Mouse (Mus musculus) midbrain, embryonic 15.5 days (tissue): ENCODE data around the gene Foxq1. TPM values are rescaled to one million over a fixed set of nuclear protein-coding genes. Genes with fewer than 3 reads are reported as not detected.

Source experiments
- ATAC-seq: fragments of 200-750 bp; cut with Nextera tagmentation; replicated peaks from 2 replicates; pipeline ENCODE4 v1.8.0; 2017; ENCODE audit warnings: moderate TSS enrichment
- H3K27ac ChIP-seq: fragments of 300-500 bp; sonication (generic); 2 replicates; pipeline ENCODE4 v1.5.1; 2015; ENCODE audit warnings: mild to moderate bottlenecking, inconsistent platforms
- H3K27me3 ChIP-seq: fragments of 300-500 bp; sonication (generic); replicated peaks from 2 replicates; pipeline ENCODE4 v1.6.1; 2015; ENCODE audit warnings: inconsistent platforms
- H3K36me3 ChIP-seq: fragments of 300-500 bp; sonication (generic); replicated peaks from 2 replicates; pipeline ENCODE4 v1.6.1; 2015; ENCODE audit warnings: inconsistent platforms
- H3K4me1 ChIP-seq: fragments of 300-500 bp; sonication (generic); 2 replicates; pipeline ENCODE4 v1.6.1; 2015; ENCODE audit warnings: inconsistent platforms
- H3K4me2 ChIP-seq: fragments of 300-500 bp; sonication (generic); 2 replicates; pipeline ENCODE4 v1.6.1; 2015; ENCODE audit warnings: inconsistent platforms, mild to moderate bottlenecking, moderate library complexity
- H3K4me3 ChIP-seq: fragments of 300-500 bp; sonication (generic); 2 replicates; pipeline ENCODE4 v1.5.1; 2015; ENCODE audit warnings: mild to moderate bottlenecking, inconsistent platforms
- H3K9ac ChIP-seq: fragments of 300-500 bp; sonication (generic); 2 replicates; pipeline ENCODE4 v1.6.1; 2015; ENCODE audit warnings: mild to moderate bottlenecking, inconsistent platforms
- H3K9me3 ChIP-seq: fragments of 300-500 bp; sonication (generic); 2 replicates; pipeline ENCODE4 v1.6.1; 2016; ENCODE audit warnings: inconsistent platforms
- whole genome bisulfite sequencing: fragments of 180-500 bp; shearing (Covaris S2); methylation state at CpG from one replicate; pipeline ENCODE4 v1.1.7; 2015; ENCODE audit warnings: mixed read lengths; 5-methylcytosine and 5-hydroxymethylcytosine counted together
- polyA plus RNA-seq: library from polyadenylated mRNA; unstranded; fragments of >200 nt; fragmentation: Nextera tagmentation; extraction: Ambion mirVana; gene quantifications from 2 replicates; pipeline ENCODE4 v1.2.1, GENCODE M21; 2015

Gene Foxq1
- polyA plus RNA-seq, 1 experiment from 2014 or later = 2.4 TPM

DNA sequence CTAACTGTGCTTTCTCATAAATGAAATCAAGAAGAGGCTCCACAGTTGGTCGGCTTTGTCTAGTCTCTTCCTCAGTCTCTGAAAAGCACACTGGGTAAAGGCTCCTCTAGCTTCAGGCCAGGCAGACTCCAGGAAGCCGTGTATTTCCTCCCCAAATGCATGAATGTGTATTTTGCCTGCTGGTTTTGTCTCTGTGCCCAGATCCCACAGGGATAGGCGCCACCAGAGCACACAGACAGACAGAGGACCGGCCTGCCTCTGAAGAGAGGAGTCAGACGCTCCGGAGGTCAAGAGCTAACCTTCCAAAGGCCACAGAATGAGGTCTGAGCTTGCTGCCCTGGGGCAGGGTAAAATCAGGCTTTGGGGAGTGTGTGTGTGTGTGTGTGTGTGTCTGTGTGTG lies 21.6 kb downstream of the Foxq1 start:
- no peak for ATAC-seq
- Histone ChIP-seq H3K4me1 (no peaks in the 10 kb centered on the region), H3K4me2 (no peak overlapping the region), H3K4me3 (no peak overlapping the region), H3K9me3 (no peaks in the 10 kb centered on the region), H3K36me3 (no peaks in the 10 kb centered on the region), H3K27ac (no peak overlapping the region), H3K9ac (no peak overlapping the region), H3K27me3 (no peaks in the 10 kb centered on the region)
- whole genome bisulfite sequencing = 35% methylated on average over 6 of the region's 6 CpGs

DNA sequence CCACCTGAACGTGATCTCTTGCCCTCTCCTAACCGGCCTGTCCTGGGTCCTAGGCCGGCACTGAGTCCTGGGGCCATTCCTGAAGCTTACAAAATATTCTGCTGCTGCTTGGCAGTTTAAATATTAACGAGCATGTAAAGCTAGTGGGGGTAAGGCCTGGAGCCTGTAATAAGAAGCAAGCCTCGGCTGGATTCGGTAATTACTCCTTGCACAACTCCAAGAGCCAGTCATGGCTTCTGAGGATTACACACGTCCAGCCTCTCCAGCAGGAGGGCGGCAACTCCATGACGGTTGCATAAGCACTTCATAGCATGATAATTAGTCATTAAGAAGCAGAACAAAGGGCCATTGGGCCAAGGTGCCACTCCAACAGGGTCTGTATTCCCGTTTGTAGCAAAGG lies 22.5 kb downstream of the Foxq1 start:
- H3K36me3 ChIP-seq = no peaks in the 10 kb centered on the region
- H3K9me3 ChIP-seq = no peaks in the 10 kb centered on the region
- H3K4me2 ChIP-seq = no peak overlapping the region
- WGBS = 38% methylated on average over 10 of the region's 10 CpGs
- H3K9ac ChIP-seq = no peak overlapping the region
- no peaks in the 10 kb centered on the region for H3K27me3 ChIP-seq
- no peaks in the 10 kb centered on the region for H3K4me1 ChIP-seq
- ATAC-seq = peak; percentile 56
- no peak overlapping the region for H3K4me3 ChIP-seq
- no peak overlapping the region for H3K27ac ChIP-seq

DNA sequence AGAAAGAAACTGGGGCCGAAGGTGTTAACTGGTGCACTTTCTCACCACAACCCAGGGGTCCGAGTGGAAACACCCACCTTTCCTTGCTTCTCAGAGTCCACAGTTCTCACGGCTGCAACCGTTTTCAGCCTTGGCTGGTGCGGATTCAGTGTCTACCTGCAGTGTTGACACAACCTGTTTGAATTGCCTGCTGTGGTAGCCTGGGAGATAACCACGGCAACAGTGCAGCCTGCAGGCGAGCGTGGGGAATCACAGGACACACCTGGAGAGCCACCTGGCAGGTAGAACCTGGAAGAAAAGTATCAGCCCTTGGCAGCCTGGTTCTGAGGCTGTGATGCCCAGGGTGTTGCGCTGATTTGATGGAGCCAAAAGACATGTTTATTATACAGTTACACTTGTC lies 23.9 kb downstream of the Foxq1 start:
- no peaks in the 10 kb centered on the region for H3K36me3 ChIP-seq
- no peaks in the 10 kb centered on the region for H3K9me3 ChIP-seq
- no peak for ATAC-seq
- WGBS = 74% methylated on average over 9 of the region's 9 CpGs
- H3K9ac ChIP-seq = no peak overlapping the region
- H3K27me3 ChIP-seq = no peaks in the 10 kb centered on the region
- no peak overlapping the region for H3K27ac ChIP-seq
- H3K4me1 ChIP-seq = no peaks in the 10 kb centered on the region
- no peak overlapping the region for H3K4me2 ChIP-seq
- no peak overlapping the region for H3K4me3 ChIP-seq

DNA sequence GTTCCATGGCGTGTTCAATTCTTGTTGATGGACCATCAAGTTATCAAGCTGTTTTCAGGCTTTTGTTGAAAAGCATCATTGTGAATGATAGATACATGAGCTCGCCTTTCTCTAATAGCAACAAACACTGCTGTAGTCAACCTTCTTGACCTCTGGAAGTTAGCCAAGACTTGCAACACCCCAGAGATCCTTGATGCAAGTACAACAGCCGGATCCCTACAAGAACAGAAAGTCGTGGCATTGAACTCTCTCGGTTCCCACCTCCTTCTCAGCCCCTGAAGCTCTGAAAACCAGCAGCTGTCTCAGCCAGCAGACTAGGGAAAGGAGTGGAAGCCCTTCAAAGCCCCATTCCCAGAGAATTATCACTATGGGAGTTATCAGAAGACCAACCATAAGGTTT lies 31.4 kb downstream of the Foxq1 start:
- H3K9ac ChIP-seq = no peak overlapping the region
- H3K36me3 ChIP-seq = no peaks in the 10 kb centered on the region
- ATAC-seq = no peak
- H3K4me1 ChIP-seq = no peaks in the 10 kb centered on the region
- H3K27me3 ChIP-seq = no peaks in the 10 kb centered on the region
- no peak overlapping the region for H3K4me2 ChIP-seq
- no peak overlapping the region for H3K27ac ChIP-seq
- WGBS = 78% methylated on average over 5 of the region's 5 CpGs
- no peaks in the 10 kb centered on the region for H3K9me3 ChIP-seq
- H3K4me3 ChIP-seq = no peak overlapping the region

DNA sequence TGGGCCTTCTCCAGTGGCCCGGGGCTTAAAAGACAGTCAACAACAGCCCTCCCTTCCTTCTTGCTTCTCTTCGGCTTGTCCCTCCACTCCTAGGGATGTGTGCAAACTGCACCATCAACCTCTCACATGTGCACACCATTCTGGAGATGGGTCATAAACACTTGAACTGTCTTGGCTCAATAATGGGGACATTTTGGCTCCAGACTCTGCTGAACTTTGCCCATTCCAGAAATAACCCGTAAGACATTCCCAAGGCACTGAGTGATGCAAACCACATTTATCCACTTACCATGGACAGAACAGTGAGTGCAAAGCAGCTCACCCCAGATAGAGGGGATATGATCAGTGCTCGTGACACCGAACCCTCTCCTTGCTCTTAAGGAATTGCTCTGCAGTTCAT lies 43.6 kb downstream of the Foxq1 start:
- ATAC-seq = no peak
- 86% methylated on average over 5 of the region's 5 CpGs for WGBS
- Histone ChIP-seq H3K36me3 (no peaks in the 10 kb centered on the region), H3K4me2 (no peak overlapping the region), H3K27me3 (no peaks in the 10 kb centered on the region), H3K4me1 (no peaks in the 10 kb centered on the region), H3K4me3 (no peak overlapping the region), H3K27ac (no peak overlapping the region), H3K9me3 (no peaks in the 10 kb centered on the region), H3K9ac (no peak overlapping the region)

DNA sequence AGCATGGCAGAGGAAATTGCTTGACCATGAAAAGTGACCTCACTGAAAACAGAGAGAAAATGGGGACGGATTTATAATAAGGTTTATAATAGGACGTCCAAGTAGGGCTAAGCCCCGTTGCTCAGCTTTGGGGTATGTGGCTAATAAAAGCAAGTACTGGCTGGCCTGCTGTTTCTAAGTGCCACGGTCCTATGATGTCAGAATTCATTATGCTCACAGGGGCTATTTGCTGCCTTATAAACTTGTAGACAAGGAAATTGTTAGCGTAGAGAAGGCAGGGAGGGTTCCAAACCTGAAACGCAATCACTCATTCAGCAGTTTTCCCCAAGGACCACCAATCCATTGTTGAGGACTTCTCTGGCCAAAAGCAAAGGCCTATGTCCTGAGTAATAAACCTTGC lies 48.0 kb downstream of the Foxq1 start:
- H3K27ac ChIP-seq = no peak overlapping the region
- H3K9ac ChIP-seq = no peak overlapping the region
- H3K27me3 ChIP-seq = no peaks in the 10 kb centered on the region
- WGBS = 53% methylated on average over 6 of the region's 6 CpGs
- no peaks in the 10 kb centered on the region for H3K36me3 ChIP-seq
- no peak for ATAC-seq
- H3K4me3 ChIP-seq = no peak overlapping the region
- H3K9me3 ChIP-seq = no peaks in the 10 kb centered on the region
- no peak overlapping the region for H3K4me2 ChIP-seq
- no peaks in the 10 kb centered on the region for H3K4me1 ChIP-seq

Other genes with a start within 250 kb of the Foxq1 start
- not detected in 2 replicates for gene A530084C06Rik, start 3.2 kb downstream of the Foxq1 start, polyA plus RNA-seq
- gene Foxf2, start 69.7 kb downstream of the Foxq1 start, polyA plus RNA-seq = 5.3 and 6.5 TPM in 2 replicates